Mouse (Mus musculus) kidney, postnatal 0 days (tissue): ENCODE results near the gene Spint5. TPM values are rescaled to one million over a fixed set of nuclear protein-coding genes. Genes with fewer than 3 reads are reported as not detected.
A peak's percentile ranks its signal among the peaks of the same experiment; 100 is the strongest.

Experiments used
- ATAC-seq: fragments of 200-750 bp; cut with Nextera tagmentation; replicated peaks from 2 replicates; pipeline ENCODE4 v1.8.0; 2017; ENCODE audit warnings: low read depth, moderate number of reproducible peaks, moderate TSS enrichment, moderate library complexity; ENCODE audit not compliant: low FRiP score
- DNase-seq: peaks from one replicate; pipeline ENCODE4 v3.0.0-alpha.2; 2016; ENCODE audit warnings: low spot score
- H3K27ac ChIP-seq: fragments of 300-500 bp; sonication (generic); 2 replicates; pipeline ENCODE4 v1.5.1; 2014; ENCODE audit warnings: mild to moderate bottlenecking
- H3K27me3 ChIP-seq: fragments of 300-500 bp; sonication (generic); 2 replicates; pipeline ENCODE4 v1.6.1; 2014; ENCODE audit warnings: low read length, mixed read lengths; ENCODE audit not compliant: insufficient read depth
- H3K36me3 ChIP-seq: fragments of 300-500 bp; sonication (generic); 2 replicates; pipeline ENCODE4 v1.6.1; 2014; ENCODE audit warnings: low read length, mixed read lengths; ENCODE audit not compliant: insufficient read depth
- H3K4me1 ChIP-seq: fragments of 300-500 bp; sonication (generic); replicated peaks from 2 replicates; pipeline ENCODE4 v1.6.1; 2014; ENCODE audit warnings: antibody characterized with exemption, low read length, mixed read lengths; ENCODE audit not compliant: insufficient read depth
- H3K4me2 ChIP-seq: fragments of 300-500 bp; sonication (generic); 2 replicates; pipeline ENCODE4 v1.6.1; 2014; ENCODE audit warnings: mild to moderate bottlenecking, low read length, moderate library complexity, mixed read lengths
- H3K4me3 ChIP-seq: fragments of 300-500 bp; sonication (generic); replicated peaks from 2 replicates; pipeline ENCODE4 v1.5.1; 2014; ENCODE audit warnings: low read depth, low read length
- H3K9ac ChIP-seq: fragments of 300-500 bp; sonication (generic); 2 replicates; pipeline ENCODE4 v1.6.1; 2014; ENCODE audit warnings: low read depth, low read length
- H3K9me3 ChIP-seq: fragments of 300-500 bp; sonication (generic); replicated peaks from 2 replicates; pipeline ENCODE4 v1.6.1; 2016; ENCODE audit warnings: low read length, inconsistent platforms, mixed read lengths
- CTCF ChIP-seq: IDR thresholded peaks from 2 replicates; pipeline ENCODE4 v1.5.1; 2016; ENCODE audit warnings: antibody characterized with exemption, low read depth, mild to moderate bottlenecking, moderate library complexity
- WGBS: fragments of 180-500 bp; shearing (Covaris S2); extraction: QIAGEN DNeasy Blood & Tissue Kit; methylation state at CpG from one replicate; pipeline ENCODE4 v1.1.7; 2014; 5-methylcytosine and 5-hydroxymethylcytosine counted together
- polyA plus RNA-seq: library from polyadenylated mRNA; unstranded; fragments of >200 nt; fragmentation: Nextera tagmentation; extraction: Ambion mirVana; gene quantifications from 2 replicates; pipeline ENCODE4 v1.2.1, GENCODE M21; 2015

The Spint5 gene
- polyA plus RNA-seq, 1 experiment from 2014 or later: not detected

- no peaks in the 10 kb centered on the region for H3K36me3 ChIP-seq
- H3K4me2 ChIP-seq: peak overlapping the region; percentile 51
- WGBS: 18% methylated on average over 19 of the region's 19 CpGs
- H3K9ac ChIP-seq: 0 out of 2 replicates have a peak overlapping the region, but pooled peaks have one; percentile 28
- ATAC-seq (peak; percentile 80), DNase-seq (peak; percentile 92)
- H3K27me3 ChIP-seq: no peaks in the 10 kb centered on the region
- no peaks in the 10 kb centered on the region for H3K9me3 ChIP-seq
- TF ChIP-seq CTCF: peak; percentile 94
- H3K4me1 ChIP-seq: no peaks in the 10 kb centered on the region
- H3K4me3 ChIP-seq: 0 out of 2 replicates have a peak overlapping the region, but pooled peaks have one; percentile 9
- no peak overlapping the region for H3K27ac ChIP-seq
Observed at GRCm38 (mm10) chr2:164678848-164679625, 36.1 kb upstream of the Spint5 start.

- H3K4me3 ChIP-seq: no peak overlapping the region
- ATAC-seq (no peak), DNase-seq (no peak)
- H3K27me3 ChIP-seq: no peaks in the 10 kb centered on the region
- H3K9me3 ChIP-seq: no peaks in the 10 kb centered on the region
- no peak for TF ChIP-seq CTCF
- no peaks in the 10 kb centered on the region for H3K36me3 ChIP-seq
- no peak overlapping the region for H3K27ac ChIP-seq
- WGBS: 32% methylated on average over 3 of the region's 3 CpGs
- no peak overlapping the region for H3K4me2 ChIP-seq
- H3K4me1 ChIP-seq: no peaks in the 10 kb centered on the region
- no peak overlapping the region for H3K9ac ChIP-seq
Observed at GRCm38 (mm10) chr2:164679906-164680305, 35.2 kb upstream of the Spint5 start.

DNA sequence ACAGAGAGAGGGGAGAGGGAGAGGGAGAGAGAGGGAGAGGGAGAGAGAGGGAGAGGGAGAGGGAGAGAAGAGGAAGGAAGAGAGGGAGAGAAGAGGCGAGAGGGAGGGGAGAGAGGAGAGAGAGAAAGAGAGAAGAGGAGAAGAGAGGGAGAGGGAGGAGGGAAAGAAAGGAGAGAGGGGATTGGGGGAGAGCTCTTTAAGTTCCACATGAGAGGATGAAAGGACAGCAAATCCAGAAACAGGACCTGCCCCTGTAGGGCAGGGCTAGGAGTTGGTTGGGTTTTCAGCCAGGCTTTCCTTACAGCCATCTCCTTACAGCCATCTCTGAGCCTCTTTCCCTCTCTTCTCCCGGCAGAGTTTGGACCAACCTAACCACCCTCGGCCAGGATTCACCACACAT lies 30.3 kb upstream of the Spint5 start, which contains the start of gene Wfdc13:
TSS of gene Wfdc13 (plus strand) at position 301 of the 400 bp plus-strand sequence.
- 65% methylated on average over 3 of the region's 3 CpGs for WGBS
- Histone ChIP-seq H3K27me3 (no peaks in the 10 kb centered on the region), H3K4me2 (no peak within 1 kb of the TSS), H3K9me3 (no peaks in the 10 kb centered on the region), H3K9ac (no peak within 1 kb of the TSS), H3K36me3 (no peaks in the 10 kb centered on the region), H3K4me1 (no peaks in the 10 kb centered on the region), H3K27ac (no peak within 1 kb of the TSS), H3K4me3 (no peak within 1 kb of the TSS)
- DNase-seq: no peak
- no peak for ATAC-seq
- no peak for TF ChIP-seq CTCF

GRCm38 (mm10) chr2:164698201-164698600 lies 16.9 kb upstream of the Spint5 start, which contains the start of gene Spint4:
Gene Spint4, plus strand, starts transcription at chr2:164698501.
- Histone ChIP-seq H3K27me3 (no peaks in the 10 kb centered on the region), H3K4me3 (no peak within 1 kb of the TSS), H3K4me1 (no peaks in the 10 kb centered on the region), H3K36me3 (no peaks in the 10 kb centered on the region), H3K9me3 (no peaks in the 10 kb centered on the region), H3K27ac (no peak within 1 kb of the TSS), H3K9ac (no peak within 1 kb of the TSS), H3K4me2 (no peak within 1 kb of the TSS)
- DNase-seq (no peak), ATAC-seq (no peak)
- TF ChIP-seq CTCF: no peak
- WGBS: 70% methylated on average over 4 of the region's 4 CpGs

- Histone ChIP-seq H3K4me1 (no peaks in the 10 kb centered on the region), H3K9ac (no peak overlapping the region), H3K27me3 (no peaks in the 10 kb centered on the region), H3K9me3 (no peaks in the 10 kb centered on the region), H3K27ac (no peak overlapping the region), H3K36me3 (no peaks in the 10 kb centered on the region), H3K4me2 (no peak overlapping the region), H3K4me3 (no peak overlapping the region)
- ATAC-seq: no peak
- WGBS: 59% methylated on average over 5 of the region's 5 CpGs
- DNase-seq: no peak
- no peak for TF ChIP-seq CTCF
Observed at GRCm38 (mm10) chr2:164700959-164701358, 14.1 kb upstream of the Spint5 start.

- Histone ChIP-seq H3K36me3 (no peaks in the 10 kb centered on the region), H3K4me3 (no peak overlapping the region), H3K27me3 (no peaks in the 10 kb centered on the region), H3K4me2 (no peak overlapping the region), H3K9ac (no peak overlapping the region), H3K9me3 (no peaks in the 10 kb centered on the region), H3K27ac (no peak overlapping the region), H3K4me1 (no peaks in the 10 kb centered on the region)
- no peak for TF ChIP-seq CTCF
- DNase-seq: no peak
- ATAC-seq: no peak
- WGBS: 91% methylated on average over 5 of the region's 5 CpGs
Observed at GRCm38 (mm10) chr2:164701761-164702160, 13.3 kb upstream of the Spint5 start.
